Mouse (Mus musculus) cerebellum, adult 2 months (tissue): ENCODE data around the gene Zeb2.

Experiments
- CTCF ChIP-seq: fragments of 200-500 bp; IDR thresholded peaks from 2 replicates; pipeline ENCODE4 v1.5.1; 2011; ENCODE audit warnings: low read depth, mild to moderate bottlenecking, control low read depth, low read length, moderate library complexity, borderline replicate concordance; ENCODE audit not compliant: insufficient read depth
- POLR2A ChIP-seq: fragments of 200-500 bp; IDR thresholded peaks from 2 replicates; pipeline ENCODE4 v1.6.1; 2011; ENCODE audit warnings: low read length, control low read depth, borderline replicate concordance; ENCODE audit not compliant: insufficient read depth

DNA sequence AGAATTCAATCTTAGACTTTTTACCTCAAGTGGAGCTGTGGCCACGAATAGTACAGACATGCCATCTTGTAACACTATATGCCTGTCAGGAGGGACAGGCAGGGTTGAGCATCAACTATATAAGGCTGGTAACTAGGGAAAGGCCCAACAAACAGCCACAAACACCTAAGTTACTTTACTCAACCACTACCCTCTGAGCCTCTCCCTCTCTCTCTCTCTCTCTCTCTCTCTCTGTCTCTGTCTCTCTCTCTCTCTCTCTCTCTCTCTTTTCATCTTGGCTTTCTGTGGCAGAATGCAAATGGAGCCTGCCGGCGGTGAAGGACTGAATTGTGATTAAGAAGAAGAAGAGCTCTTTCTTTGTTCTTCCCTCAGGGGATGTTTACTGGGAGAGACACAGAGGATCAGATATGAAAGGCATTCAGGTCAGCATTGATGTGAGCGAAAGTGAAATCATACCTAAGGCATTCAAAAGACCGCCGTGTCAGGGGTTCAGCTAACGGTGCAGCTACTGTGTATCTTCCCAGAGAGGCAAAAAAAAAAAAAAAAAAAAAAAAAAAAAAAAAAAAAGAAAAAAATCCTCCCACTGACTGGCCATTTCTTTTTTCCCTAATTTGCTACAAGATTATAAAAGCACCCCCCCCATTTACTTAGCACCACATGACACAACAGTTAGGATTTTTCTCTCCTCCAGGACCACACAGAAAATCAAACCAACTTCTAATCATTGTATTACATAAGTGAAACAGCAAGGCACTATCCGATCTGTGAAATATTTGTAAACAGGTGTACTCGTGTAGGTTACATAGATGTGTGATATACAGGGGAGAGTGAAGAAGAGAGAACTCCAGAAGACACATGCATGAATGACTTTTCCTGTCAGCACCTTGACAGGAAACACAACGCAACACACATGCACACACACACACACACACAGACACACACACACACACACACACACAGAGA lies 13.9 kb downstream of the Zeb2 start:
- TF ChIP-seq POLR2A (no peak), CTCF (no peak)
